Mouse (Mus musculus): Measurements from ENCODE around the gene Aida.

GRCm38 (mm10) chr1:183289576-183289975 is 6.8 kb upstream of the Aida start:
- TF ChIP-seq CTCF (IDR thresholded peaks at IDR 0.05; ENCODE audit: control insufficient read depth, insufficient read depth, insufficient replicate concordance, low read depth, low read length) (no peak), POLR2A (IDR thresholded peaks at IDR 0.05; ENCODE audit: control insufficient read depth, low read depth, low read length) (no peak)
